Mouse (Mus musculus) heart, adult 11 months (tissue): Measurements from ENCODE around the gene Hacd2.
A peak's percentile ranks its signal among the peaks of the same experiment; 100 is the strongest.

Experiments used
- DNase-seq: peaks from one replicate; pipeline ENCODE4 v3.0.0; 2022

The Hacd2 gene

DNA sequence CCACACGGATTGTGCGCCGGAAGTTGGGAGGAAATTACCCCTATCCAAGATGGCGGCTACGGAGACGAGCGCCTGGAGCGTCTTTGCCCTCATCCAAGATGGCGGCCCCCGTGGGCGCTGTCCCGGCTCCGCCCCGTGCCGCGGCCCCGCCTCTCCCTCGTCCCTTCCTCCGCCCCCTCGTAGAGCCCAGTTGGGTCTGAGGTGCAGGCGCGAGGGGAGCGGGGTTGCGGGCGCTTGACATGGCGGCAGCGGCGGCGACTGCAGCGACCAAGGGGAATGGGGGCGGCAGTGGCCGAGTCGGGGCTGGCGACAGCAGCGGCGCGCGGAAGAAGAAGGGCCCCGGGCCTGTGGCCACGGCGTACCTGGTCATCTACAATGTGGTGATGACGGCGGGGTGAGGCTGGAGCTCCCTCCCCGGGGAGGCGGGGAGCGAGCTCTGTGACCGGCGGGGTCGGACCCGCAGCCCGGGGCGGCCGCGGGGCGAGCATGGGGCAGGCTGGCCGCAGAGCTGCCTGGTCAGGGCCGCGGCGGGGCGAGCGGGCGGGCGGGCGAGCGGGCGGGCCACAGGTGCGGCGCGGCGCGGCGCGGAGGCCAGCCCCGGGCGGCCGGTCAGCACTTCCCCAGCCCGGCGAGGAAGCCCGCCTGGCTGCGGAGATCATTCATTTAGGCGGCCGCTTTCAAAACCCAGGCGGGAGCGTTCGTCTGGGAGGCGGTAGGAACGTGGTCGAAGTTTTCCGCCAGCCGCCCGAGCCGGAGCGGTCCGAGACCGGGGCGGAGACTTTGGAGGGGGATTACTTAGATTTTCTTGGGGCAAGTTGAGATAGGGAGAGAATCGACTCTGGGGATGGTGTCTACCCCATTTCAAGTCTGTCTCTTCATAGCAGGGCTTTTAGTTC is at the start of gene Hacd2:
Gene Hacd2, plus strand, starts transcription at position 187 of the 896 bp plus-strand sequence.
- peak; percentile 99 for DNase-seq

GRCm38 (mm10) chr16:34972471-34972870 is 49.8 kb upstream of the Hacd2 start:
- DNase-seq, result no peak

GRCm38 (mm10) chr16:34975544-34975943 is 46.7 kb upstream of the Hacd2 start:
- DNase-seq, result no peak

GRCm38 (mm10) chr16:34976630-34977029 is 45.6 kb upstream of the Hacd2 start:
- DNase-seq, result no peak

DNA sequence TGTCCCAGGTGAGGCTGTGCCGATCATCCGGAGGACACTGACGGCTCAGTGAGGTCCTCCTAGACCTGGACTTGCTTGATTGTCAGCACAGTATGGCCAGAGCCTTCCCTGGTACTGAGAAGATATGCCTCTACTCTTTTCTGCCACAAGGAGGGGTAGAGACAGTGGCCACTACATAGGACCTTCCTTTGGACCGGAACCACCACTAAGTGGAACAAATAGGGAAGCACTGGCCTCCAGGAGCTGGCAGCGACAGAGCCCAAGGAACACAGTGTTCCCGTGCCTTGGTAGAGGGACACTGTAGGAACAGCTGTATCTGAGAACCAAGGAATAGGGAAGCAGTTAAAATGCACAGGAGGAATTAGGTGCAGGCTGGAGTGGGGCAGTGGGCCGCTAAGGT is 44.2 kb upstream of the Hacd2 start:
- no peak for DNase-seq

DNA sequence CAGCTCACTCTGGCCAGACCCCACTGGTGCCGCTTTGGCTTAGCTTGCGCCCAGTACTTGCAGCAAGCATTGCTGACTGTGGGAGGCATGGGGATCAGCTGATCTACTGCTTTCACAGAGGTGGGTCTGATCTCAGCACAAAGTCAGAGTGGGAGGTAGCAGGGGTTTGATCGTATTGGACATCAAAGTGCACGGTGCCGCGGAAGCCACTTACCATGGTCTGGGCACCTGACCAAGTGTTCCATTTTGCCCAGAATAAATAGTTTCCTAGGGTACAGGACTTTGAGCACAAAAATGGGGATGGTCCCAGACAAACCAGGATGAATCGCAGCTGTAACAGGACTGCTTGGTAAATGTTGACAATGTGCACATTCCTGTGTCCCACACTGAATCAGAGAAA is 41.2 kb upstream of the Hacd2 start:
- DNase-seq, result no peak

DNA sequence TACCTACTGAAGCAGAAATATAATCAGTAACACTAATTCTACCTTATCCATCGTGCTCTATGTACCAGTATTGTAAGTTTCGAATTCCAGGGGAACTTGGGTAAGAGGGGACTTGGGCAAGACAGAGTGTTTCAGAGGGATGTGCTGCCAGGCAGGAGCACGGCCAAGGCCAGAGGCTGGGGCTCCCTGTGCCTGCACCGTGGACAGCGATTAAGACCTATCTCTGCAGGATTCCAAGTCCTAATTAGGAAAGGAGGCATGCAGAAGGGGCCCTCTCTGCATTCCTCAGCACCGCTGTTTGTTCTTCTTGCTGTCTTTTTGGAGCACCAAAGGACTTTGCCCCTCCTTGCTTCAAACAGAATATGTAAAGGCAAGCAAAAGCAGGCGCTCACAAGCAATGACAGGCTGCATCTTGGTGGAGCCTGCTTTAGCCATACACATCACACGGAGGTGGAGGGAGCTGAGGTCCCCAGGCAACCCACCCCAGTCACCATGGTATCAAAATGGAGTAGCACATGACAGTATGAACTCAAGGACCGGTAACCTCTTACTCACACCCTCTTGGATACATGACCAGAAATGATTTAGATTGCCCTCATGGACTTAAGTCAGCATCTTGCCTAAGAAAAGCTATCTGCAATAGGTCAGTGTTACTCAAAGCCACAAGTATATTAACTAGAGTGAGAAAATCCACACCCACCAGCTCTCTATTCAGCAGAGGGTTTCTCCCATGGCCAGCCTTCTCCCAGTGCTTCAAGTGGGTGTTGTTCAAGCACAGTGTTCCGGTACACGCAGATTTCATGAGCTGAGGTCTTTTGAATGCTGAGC is 37.8 kb upstream of the Hacd2 start:
- DNase-seq, result no peak

- DNase-seq, result no peak
Measured at GRCm38 (mm10) chr16:34985031-34985346, 37.2 kb upstream of the Hacd2 start.

- DNase-seq, result no peak
Measured at GRCm38 (mm10) chr16:34986211-34986825, 35.9 kb upstream of the Hacd2 start.

DNA sequence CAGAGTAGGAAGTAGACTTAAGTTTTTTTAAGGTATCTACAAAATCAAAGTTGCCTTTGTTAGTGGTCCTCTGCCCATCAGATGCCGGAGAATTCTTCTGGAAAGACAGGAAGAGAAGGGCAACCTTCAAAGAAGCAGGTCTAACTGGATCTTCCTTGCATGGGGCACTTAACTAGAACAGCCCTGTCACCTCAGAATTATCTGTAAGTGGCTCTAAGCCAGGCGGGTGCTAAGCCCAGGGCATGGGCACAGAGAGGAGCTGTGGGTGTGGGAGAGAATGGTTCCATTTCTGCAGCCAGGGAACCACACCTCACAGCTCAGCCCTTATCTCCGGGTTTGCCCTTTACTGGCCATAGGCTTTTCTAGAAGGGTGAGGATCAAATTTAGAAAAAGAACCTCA is 30.9 kb upstream of the Hacd2 start:
- DNase-seq, result no peak

- peak; percentile 91 for DNase-seq
Measured at GRCm38 (mm10) chr16:34992854-34993253, 29.4 kb upstream of the Hacd2 start.

DNA sequence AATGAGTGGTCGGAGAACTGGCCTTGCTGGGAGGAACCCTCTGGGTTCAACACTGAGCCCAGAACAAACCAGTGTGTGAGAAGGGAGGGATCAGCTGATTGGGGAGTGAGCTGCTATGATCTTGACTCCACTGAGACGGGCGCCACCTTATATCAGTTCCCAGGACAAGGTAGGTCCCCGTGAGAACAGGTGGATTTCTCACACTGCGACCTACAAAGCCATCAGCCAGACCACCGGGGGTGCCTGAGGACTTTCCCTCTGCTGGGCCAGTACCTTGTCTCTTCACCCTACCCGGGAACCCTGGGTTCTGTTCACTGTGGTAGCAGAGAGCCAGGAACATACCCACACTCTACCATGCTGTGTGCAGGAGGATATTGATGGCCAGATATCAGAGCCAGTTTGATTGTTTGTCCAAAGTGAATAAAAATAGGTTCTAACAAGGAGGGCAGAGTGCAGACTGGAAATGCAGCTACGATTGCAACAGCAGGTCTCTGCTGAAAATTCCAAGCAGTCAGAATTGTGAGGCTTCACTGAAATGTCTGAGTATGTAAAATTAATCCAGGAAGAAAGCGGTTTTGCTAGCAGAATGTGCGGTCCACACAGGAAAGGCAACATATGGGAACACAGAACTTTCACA is 28.4 kb upstream of the Hacd2 start:
- peak; percentile 91 for DNase-seq

DNA sequence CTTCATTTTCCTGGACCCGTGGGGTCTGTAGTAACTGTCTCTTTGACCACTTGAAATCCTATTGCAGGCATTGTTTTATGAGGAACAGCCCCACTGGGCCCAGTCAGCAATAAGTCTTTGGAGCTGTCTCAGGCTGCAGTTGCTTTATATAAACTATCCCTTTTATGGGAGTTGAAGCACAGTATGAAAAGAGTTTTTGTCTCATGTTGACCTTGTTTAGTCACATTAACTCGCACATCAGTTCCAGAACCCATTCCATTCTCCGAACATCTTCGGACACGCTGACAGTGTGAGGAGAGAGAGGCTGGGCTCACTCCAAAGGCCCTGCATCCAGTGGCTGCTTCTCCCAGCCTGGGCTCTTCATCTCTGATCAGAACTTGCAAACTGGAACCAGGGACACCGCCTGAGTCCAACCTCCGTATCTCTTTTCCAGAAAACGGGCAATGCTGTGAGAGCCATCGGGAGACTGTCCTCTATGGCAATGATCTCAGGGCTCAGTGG is 27.5 kb upstream of the Hacd2 start:
- DNase-seq, result peak; percentile 86

GRCm38 (mm10) chr16:34996133-34996532 is 26.1 kb upstream of the Hacd2 start:
- DNase-seq, result peak; percentile 98

DNA sequence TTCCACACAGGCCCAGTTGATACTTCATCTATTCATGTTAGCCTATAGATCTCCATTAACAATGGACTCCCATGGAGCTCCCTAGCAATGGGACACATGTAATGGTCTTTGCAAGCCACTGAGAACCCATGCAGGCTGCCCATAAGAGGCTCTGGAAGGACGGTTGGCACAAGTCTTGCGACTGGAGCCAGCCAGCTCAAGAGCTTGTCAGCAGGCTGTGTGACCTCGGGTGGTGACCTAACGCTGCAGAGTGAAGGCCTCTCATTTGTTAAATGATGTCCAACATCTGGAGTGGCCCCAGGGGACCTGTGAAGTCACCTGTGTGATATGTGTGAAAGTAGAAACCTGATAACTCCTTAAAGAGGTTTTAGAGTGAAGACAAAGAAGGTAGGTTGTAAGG is 25.2 kb upstream of the Hacd2 start:
- DNase-seq, result peak; percentile 89

GRCm38 (mm10) chr16:34997576-34997975 is 24.7 kb upstream of the Hacd2 start:
- DNase-seq, result peak; percentile 96

DNA sequence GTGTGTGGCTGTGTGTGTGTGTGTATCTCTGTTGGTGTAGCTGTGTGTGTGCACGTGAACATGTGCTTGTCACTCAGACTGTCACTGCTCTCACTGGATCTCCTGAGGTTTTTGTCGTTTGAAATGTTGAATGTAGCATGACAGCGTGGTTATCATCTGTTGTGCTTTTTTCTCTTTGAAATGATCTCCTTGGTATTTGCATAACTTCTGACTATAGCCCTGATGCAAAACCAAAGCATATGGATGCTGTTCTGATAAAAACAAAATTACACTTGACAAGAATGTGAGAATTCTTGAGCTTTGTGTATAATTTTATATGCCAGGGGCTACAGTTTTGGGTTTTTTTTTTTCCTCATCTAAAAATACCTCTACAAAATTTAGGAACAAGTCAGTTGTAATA is 23.2 kb upstream of the Hacd2 start:
- no peak for DNase-seq

DNA sequence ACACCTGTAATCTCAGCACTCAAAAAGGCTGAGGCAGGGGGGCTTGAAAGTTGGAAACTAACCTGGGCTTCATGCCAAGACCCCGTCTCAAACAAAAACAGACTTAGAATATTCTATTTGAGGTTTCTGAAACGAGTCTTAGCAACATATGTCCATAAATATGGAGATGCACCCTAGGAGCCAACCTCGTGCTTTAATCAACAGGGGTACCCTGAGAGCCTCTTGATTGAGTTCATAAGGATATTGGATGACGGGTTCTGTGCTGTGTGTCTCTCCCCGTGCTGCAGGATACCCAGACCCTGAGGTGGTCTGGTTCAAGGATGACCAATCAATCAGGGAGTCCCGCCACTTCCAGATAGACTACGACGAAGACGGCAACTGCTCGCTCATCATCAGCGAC is 22.2 kb upstream of the Hacd2 start:
- peak; percentile 83 for DNase-seq

- DNase-seq, result no peak
Measured at GRCm38 (mm10) chr16:35000923-35001560, 21.2 kb upstream of the Hacd2 start.

DNA sequence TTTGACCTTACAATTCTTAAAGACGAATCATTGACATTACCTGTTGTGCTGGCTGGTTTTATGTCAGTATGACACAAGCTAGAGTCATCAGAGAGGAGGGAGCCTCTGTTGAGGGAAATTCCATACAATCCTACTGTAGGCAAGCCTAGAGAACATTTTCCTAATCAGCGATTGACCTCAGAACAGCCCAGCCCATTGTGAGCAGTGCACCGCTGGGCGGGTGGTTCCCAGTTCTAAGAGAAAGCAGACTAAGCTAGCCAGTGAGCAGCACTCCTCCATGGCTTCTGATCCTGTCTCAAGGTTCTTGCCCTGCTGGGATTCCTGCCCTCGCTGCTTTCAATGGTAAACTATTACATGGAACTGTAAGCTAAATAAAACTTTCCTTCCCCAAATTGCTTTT is 17.9 kb upstream of the Hacd2 start:
- no peak for DNase-seq

DNA sequence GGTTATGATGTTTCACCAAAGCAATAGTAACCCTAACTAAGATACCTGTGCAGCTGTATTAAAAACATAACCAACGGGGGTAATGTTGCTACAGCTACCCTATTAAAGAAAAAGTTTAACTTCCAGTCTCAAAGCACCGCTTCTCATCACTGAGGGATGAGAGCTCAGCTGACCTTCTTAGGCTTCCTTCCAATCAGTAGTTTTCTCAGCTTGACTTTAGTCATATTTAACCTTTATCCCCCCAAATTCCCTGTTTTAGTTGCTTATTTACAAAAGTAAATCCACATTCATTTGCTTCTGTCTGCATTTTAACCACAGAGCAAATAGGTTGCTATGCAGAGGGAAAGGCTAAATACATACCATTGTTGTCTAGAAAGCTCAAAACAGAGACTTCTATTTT is 17.5 kb upstream of the Hacd2 start:
- DNase-seq, result no peak

GRCm38 (mm10) chr16:35006251-35006650 is 16.0 kb upstream of the Hacd2 start:
- no peak for DNase-seq
